Mouse (Mus musculus): Measurements from ENCODE around the gene Zfp385c. TPM values are rescaled to one million over a fixed set of nuclear protein-coding genes. Genes with fewer than 3 reads are reported as not detected.
"Not testable (repeated sequence)": the region's sequence is repeated elsewhere in the genome, so short reads cannot be mapped to it uniquely, and the experiment has no call there.

The Zfp385c gene
- total RNA-seq, 2 experiments from 2014 or later = 0.37 TPM; not detected in 1

DNA sequence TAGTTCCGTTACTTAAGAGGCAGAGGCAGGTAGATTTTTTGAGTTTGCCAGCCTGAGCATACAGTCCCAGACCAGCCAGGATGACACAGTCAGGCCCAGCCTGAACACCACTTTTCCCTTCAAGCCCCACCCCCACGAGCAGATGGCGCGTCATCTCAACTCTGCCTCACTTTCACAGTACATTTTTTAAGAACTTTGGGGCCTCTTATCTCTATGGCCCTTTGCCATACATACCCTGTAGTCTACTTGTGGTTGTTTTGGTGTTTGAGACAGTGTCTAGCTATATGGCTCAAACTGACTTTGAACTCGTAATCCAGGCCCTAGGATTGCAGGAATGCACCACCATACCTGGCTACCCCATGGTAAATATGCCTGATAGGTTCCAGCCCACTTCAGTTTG lies 64.2 kb downstream of the Zfp385c start:
- DNase-seq (ENCODE audit: low spot score in 2 of 2) = no peak

DNA sequence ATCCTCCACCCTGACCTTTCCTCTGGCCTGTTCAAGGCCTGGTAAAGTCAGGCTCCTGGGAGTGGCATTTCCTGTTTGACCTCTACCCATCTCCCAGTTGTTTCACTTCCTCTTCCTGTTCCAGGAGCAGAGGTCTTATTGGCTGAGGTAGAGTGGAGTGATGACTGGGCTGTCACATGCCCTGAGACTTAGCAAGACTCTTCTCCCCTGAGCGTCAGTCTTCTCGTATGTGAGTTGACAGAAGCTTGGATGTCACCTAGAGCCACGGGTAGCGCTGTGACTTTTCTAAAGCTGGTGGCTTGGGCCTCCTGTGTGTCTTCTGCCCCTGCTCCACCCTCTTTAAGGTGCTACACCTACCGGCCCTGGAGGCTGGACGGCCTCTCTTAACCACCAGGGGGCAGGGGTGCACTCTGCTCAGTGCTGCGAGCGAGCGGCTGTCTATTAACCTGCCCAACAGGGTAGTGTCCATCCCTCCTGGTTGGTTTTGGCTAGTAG lies 65.5 kb downstream of the Zfp385c start:
- peak; percentile 35 to 70 for DNase-seq (ENCODE audit: low spot score in 2 of 2)

DNA sequence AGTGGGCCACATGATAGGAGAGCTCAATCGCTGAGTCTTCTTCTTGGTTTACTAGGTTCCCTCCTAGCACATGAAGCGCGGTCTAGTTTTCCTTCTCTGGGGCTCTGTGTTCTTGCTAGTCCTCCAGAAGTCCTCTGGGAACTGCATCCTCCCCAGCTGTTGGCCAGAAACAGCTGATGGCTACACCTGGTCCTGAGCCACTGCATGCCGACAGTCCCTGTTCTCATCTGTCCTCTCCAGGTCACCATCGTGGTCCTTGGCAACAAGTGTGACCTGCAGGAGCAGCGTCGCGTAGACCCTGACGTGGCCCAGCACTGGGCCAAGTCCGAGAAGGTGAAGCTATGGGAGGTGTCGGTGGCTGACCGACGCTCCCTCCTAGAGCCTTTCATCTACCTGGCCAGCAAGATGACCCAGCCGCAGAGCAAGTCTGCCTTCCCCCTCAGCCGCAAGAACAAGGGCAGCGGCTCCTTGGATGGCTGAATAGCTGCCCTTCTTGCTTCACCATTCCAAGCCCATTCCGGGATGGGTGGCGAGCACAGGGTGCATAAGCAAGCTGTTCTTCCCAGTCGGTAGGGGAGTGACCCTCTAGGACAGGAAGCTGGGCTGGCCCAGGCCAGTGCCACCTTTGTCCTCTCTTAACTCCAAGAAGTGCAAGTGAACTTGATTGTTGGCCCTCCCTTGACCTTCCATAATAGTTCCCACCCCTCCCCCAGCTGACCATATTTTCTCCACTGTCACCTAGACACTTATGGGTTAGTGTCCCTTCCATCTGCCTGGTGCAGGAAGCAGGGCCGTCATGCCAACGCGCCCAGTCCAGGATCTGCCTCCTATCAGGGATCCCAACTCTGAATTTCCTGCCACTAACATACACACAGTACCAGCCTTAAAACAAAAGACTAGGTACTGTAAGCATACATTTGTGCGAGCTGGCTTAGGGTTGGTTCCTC lies 66.2 kb downstream of the Zfp385c start:
- DNase-seq (ENCODE audit: low spot score in 2 of 2) = no peak

DNA sequence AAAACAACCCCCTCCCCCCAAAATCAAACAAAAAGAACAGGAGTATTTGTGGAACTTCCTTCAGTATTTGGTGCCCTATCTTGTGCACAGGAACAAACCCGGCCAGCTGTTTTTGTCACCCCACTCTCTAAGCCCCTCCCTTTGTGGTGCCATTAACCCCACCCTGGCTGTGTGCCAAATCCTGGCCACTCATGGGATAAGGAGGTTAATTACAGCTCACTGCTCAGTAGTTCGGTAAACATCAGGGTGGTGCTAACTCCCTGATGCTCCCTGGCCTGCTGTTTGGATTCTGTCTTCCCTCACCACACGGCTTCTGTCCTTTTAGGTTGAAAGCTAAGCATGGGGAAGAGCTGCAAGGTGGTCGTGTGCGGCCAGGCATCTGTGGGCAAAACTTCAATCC lies 68.4 kb downstream of the Zfp385c start:
- no peak for DNase-seq (ENCODE audit: low spot score in 2 of 2)

DNA sequence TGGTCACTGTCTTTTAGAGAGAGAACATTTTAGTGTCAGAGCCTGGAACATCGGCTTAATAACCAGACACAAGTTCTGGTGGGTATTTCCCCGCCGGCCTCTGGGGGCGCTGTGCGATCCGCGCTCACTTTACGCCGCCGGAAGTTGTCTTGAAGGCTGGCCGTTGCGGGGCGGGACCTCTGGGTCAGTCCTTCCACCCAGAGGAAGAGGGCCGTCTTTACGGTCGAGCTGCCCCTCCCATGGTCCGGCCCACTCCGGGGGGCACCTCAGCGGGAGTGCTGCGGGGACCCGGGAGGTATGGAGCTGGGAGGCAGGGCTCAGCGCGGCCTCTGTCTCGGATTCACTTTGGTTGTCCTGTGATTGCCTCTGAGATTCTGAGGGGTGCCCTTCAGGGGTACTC lies 69.5 kb downstream of the Zfp385c start:
- peak; percentile 95 to 97 for DNase-seq (ENCODE audit: low spot score in 2 of 2)

DNA sequence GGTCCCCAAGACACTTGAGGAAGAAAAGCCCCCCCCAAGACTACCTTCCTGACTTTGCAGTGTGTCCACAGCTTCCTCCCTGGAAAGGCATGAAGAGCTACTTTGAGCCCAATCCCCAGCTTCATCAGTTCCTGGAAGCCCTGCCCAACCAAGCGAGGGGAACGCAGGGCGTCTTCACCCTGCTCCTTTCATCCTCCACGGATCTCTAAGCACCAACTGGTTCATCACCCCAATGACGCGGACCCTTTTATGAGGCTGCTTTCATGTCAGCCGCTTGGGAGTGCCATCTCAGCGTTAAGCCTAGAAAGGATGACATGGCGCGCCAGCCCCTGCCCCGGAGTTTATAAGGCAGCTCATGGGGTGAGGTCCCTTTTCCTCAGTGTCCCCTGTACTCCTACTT lies 72.3 kb downstream of the Zfp385c start, which contains the start of gene Dnajc7:
Dnajc7 (minus strand) TSS at position 187 of the 400 bp plus-strand sequence.
- DNase-seq (ENCODE audit: low spot score in 2 of 2) = no peak

DNA sequence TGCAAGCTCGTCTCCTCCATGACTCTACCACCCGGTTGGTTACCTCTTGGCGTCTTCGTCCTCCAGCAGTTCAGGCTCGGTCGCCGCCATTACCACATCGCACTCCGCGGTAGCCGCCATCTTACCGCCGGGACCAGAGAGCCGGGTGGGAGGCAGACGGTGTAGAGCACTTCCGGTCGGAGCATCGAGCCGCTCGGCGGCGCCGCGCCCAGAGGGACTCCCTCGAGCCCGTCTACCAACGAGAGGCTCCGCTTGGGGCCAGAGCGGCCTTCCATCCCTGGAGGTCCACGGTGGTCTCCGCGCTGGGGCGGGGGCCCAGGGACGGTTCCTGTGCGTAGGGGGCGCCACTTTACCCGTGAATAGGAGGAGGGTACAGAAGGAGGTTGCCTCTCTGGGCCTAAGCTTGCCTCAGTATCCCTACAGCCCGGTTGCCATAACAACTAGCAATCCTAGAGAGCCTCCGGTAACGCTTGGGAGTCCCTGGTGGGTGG lies 72.7 kb downstream of the Zfp385c start:
- peak; percentile 97 to 98 for DNase-seq (ENCODE audit: low spot score in 2 of 2)

DNA sequence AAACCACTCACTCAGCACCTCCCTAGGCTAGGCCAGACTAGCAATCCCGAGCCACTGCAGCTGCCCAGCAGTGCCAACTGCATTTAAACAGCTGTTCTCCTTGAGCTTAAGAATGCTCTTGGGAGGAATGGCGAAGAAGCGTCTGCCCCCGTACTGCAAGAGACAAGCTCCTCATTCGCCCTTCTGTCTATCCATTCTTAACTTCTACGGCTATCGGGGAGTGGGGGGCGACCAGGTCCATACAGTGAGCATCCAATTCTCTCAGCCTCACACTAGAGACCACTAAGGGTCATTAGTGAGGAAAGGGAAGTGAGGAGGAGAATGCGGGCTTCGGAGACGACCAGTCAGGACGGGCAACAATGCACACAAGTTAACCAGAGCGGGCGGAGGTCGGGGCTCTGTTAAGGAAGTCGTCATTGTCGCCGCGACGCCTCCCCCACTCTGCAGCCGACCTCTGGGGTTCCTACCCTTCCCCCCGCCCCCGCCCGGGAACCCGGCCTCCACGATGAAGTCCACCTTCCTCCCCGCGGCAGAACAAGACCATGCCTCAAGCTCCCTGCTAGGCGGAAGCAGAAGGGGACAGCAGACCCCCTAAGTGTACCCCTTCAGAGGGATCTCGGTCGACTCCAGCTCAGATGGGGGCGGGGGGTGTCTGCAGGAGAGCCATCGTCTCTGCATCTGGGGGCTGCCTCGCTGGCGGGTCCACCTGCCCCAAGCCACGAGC lies 73.3 kb downstream of the Zfp385c start, which contains the start of gene Nkiras2:
Nkiras2 (plus strand) TSS at position 484 of the 724 bp plus-strand sequence.
- peak in 1 of 2 experiments; percentile 47 for DNase-seq (ENCODE audit: low spot score in 2 of 2)

DNA sequence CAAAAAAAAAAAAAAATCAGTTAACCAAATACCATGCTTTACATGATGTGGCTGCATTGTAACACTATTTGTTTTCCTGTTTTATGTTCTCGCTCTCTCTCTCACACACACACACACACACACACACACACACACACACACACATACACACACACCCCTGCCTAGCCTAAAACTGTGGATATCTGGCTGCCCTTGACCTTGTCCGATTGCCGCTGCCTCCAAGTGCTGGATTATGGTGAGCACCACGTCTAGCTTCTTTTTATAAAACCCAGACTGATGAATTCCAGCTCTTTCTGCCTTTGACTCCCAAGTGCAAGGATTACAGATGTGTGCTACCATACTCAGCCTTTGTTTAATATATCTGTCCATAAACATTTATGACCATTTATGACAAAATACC lies 74.8 kb downstream of the Zfp385c start:
- no peak for DNase-seq (ENCODE audit: low spot score in 2 of 2)

DNA sequence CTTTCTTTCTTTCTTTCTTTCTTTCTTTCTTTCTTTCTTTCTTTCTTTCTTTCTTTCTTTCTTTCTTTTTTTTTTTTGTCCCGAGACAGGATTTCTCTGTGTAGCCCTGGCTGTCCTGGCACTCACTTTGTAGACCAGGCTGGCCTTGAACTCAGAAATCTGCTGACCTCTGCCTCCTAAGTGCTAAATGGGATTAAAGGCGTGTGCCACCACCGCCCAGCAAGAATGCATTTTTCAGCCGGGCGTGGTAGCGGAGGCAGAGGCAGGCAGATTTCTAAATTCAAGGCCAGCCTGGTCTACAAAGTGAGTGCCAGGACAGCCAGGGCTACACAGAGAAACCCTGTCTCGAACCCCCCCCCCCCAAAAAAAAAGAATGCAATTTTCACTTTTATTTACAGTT lies 75.4 kb downstream of the Zfp385c start:
- not testable (repeated sequence) for DNase-seq (ENCODE audit: low spot score in 2 of 2)

DNA sequence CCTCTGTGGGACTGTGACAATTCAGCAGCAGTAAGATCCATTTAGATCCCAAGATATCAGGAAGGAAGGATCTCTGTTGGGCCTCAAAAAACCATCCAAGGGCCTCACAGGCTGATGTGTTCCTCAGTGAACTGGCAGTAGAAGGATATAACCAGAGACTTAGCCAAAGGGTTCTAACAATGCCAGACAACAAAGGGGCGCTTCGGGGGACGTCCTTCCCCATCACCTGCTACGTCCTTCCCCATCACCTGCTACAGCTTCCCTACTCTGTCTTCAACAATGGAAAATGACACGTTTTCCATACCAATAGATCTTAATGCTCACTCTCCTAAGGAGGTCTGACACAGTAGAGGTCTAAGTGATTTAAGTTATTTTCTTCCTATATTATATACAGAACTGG lies 75.9 kb downstream of the Zfp385c start:
- no peak for DNase-seq (ENCODE audit: low spot score in 2 of 2)

DNA sequence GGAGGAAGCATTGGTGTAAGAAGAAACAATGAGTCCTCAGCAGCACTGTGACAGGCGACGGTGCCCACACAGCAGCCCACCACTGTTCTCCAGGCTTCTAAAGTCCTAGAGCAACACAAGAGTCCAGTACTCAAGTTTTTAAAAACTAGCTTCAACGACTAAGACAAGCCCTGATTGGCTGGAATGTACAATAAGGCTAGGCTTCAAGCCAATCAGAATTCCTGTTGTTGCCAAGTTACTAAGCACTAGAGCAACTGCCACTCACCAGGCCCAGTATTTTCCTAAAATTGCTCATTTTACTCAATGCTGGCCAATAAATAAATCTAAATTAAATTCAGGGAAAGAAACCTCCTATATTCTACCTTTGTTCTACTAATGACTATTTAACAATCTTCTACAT lies 79.0 kb downstream of the Zfp385c start:
- DNase-seq (ENCODE audit: low spot score in 2 of 2) = peak in 1 of 2 experiments; percentile 49

DNA sequence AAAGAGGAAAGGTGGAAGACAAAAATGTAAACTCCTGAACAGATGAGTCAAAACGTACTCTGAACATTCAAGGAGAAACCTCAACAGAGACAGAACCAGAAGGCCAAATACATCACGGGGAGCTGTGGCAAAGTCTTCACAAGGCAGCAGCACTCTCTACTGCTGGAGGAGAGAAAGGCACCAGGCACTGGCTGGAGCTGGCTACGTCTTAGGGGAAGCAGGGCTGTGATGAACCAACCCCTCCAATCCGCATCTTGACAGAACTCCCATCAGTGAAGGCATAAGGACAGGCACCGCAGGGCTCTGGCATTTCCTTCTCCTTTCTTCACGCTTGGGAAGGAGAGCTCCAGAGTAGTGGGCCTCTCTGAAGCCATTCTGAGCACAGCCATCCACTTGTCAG lies 80.6 kb downstream of the Zfp385c start:
- no peak for DNase-seq (ENCODE audit: low spot score in 2 of 2)

DNA sequence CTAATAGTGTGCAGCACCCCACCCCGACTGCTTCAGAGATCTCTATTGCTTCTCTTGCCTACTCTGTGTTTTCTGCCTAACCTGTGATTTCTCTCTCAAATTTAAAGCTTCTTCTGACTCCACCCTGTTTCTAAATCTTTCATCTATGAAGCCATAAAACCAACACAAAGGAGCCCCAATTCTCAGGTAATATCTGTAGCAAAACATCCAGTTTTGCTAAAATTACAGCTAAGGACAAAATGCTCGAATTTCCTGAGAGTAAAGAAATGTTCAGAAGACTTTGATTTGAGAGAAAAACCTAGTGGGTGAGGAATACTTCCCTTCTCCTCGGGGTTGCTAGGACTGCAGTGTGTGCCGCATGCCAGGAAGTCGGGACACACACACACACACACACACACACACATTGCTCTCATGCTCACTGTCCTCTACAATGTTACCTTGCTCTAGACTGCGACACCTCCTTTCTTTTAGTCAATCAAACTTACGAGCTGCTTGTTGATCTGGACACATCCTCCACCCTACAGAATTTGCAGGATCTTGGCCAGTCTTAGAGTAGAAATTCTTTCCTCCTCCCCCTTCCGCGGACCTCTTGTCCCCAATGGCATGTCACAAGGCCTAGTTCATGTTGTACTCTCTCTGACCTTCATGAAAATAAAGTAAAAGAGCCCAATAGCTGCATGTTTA lies 82.1 kb downstream of the Zfp385c start:
- DNase-seq (ENCODE audit: low spot score in 2 of 2) = no peak

DNA sequence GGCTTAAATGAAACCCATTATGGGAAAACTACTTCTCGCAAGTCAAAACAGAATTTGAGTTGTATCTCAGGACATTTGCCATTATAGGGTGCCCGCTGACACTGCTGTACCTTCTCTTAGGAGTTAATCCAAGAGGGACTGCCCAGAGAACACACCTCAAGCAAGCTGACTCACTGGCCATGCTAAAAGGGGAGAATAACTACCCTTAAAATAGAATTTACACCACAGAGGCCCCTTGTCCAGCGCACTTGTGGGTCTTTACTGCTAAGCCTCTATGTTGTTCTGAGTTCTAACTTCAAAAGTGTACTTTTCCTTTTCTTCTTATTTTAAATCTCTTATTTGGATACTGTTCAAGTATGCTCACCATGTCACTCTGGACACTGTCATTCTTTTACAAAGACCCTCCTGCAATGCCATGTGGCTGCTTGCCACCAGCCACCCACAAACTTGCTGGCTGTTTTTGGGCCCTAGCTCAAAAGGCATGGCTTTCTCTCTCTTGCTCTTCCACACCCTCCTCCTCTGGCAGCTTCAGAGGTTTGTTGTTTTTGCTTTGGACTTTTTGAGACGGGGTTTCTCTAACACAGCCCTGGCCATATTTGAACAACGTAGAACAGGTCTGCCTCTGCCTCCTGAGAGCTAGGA lies 82.8 kb downstream of the Zfp385c start:
- no peak for DNase-seq (ENCODE audit: low spot score in 2 of 2)

DNA sequence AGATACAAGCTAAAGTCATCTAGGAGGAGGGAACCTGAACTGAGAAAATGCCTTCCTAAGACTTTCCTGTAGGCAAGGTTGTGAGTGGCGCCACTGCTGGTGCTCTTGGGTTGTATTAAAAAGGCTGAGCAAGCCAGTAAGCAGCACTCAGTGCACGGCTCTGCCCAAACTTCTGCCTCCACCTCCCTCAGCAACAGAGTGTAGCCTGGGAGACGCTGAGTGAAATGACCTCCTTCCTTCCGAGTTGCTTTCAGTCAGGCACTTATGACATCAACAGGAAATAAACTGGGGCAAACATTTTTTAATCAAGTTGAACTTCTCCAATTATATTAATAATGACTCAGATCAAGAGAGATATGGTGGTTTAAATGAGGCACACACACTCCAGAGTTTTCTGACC lies 83.5 kb downstream of the Zfp385c start:
- DNase-seq (ENCODE audit: low spot score in 2 of 2) = no peak

DNA sequence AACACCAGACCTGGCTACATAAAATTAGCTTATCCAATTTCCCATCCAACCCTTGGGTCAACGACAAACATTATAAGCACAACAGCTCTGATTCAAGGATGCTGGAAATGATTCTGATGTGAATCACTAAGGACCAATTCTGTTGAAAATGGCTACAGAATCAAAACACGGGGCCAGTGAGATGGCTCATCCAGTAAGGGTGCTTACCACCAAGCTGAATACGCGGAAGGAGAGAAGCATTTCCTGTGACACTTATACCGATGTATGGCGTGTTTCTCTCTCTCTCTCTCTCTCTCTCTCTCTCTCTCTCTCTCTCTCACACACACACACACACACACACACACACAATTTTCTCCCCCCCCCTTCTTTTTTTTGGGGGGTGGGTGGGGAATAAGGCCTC lies 85.1 kb downstream of the Zfp385c start:
- no peak for DNase-seq (ENCODE audit: low spot score in 2 of 2)

DNA sequence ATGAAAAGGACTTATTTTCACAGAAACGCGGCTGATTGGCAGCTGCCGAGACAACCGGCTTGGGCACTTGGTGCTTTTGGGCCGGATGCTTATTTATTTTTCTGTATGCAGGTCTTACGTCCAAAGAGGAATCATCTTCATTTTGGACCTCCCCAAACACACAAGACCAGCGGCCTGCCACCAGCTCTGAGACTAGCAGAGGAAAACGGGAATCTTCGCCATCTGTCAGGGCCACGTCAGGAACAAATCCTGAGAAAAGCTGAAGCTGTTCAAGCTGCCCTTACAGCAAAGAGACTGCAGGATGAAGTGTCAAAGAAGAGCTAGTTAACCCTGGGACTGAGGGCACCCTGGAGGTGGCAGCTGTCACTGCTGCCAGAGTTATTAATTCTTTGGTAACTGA lies 86.8 kb downstream of the Zfp385c start:
- DNase-seq (ENCODE audit: low spot score in 2 of 2) = no peak

DNA sequence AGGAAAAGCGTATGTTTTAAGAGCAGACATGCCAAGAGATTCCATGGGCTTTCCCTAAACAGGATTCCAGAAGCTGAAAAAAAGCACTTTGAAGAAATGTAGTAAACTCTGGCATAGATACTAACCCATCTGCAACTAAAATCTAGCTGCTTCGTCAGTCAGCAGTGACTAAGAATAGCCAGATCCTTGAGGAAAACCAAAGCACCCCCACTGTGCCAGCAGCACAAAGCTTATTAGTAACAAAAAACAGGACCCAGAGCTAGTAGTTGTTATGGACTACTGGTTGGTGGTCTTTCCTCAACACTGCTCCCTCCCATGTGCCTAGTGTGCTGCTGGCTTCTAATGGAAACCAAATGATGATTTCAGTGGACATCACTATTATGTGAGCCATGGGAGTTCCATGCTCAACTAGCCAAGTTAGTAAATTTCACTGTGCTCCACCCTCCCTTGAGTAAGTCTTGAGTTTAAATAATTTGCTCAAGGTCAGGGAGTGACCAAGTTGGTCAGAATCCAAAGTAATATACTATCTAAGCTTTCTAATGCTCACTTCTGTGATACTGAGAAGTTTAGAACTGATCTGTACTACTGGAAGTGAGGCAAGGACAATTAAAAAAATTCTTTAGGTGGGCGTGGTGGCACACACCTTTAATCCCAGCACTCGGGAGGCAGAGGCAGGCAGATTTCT lies 87.8 kb downstream of the Zfp385c start:
- DNase-seq (ENCODE audit: low spot score in 2 of 2) = no peak

DNA sequence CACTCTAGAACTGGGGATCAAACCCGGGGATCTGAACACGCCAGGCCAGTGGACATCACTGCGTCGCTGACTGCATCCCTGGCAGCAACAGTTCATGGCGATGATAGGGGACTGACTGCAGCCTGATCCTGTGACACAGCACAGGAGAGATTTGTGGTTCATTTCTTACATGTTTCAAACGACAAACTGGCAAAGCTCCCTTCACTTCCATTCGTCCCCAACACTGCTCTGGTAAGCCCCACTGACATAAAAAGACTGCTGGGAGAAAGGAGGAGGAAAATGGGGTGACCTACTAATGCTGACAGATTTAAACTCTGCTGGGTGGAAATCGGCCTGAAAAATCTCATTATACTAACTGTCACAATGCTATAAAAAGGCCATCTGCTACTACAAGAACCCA lies 88.4 kb downstream of the Zfp385c start:
- DNase-seq (ENCODE audit: low spot score in 2 of 2) = no peak

Measured in layer of hippocampus, adult 18-20 months (tissue).